Mouse (Mus musculus) limb, embryonic 14.5 days (tissue): ENCODE data around the gene Gm37240. TPM values are rescaled to one million over a fixed set of nuclear protein-coding genes. Genes with fewer than 3 reads are reported as not detected.

Experiments used
- ATAC-seq: fragments of 200-750 bp; cut with Nextera tagmentation; 2 replicates; pipeline ENCODE4 v1.8.0; 2017; ENCODE audit warnings: low read depth, moderate number of reproducible peaks, moderate TSS enrichment; ENCODE audit not compliant: low FRiP score
- DNase-seq: peaks from one replicate; pipeline ENCODE4 v3.0.0-alpha.2; 2015; ENCODE audit warnings: low spot score
- H3K27ac ChIP-seq: fragments of 300-500 bp; sonication (generic); replicated peaks from 2 replicates; pipeline ENCODE4 v1.5.1; 2014; ENCODE audit warnings: low read depth, mild to moderate bottlenecking, low read length, moderate library complexity, mixed read lengths
- H3K27me3 ChIP-seq: fragments of 300-500 bp; sonication (generic); 2 replicates; pipeline ENCODE4 v1.6.1; 2014; ENCODE audit warnings: low read length, mixed read lengths; ENCODE audit not compliant: control insufficient read depth, insufficient read depth
- H3K36me3 ChIP-seq: fragments of 300-500 bp; sonication (generic); 2 replicates; pipeline ENCODE4 v1.6.1; 2014; ENCODE audit warnings: mild to moderate bottlenecking, low read length, moderate library complexity, mixed read lengths; ENCODE audit not compliant: control insufficient read depth, insufficient read depth
- H3K4me1 ChIP-seq: fragments of 300-500 bp; sonication (generic); 2 replicates; pipeline ENCODE4 v1.6.1; 2014; ENCODE audit warnings: antibody characterized with exemption, low read length, mixed read lengths; ENCODE audit not compliant: control insufficient read depth, insufficient read depth
- H3K4me2 ChIP-seq: fragments of 300-500 bp; sonication (generic); replicated peaks from 2 replicates; pipeline ENCODE4 v1.6.1; 2014; ENCODE audit warnings: low read depth, mild to moderate bottlenecking, low read length, moderate library complexity; ENCODE audit not compliant: severe bottlenecking
- H3K4me3 ChIP-seq: fragments of 300-500 bp; sonication (generic); replicated peaks from 2 replicates; pipeline ENCODE4 v1.5.1; 2014; ENCODE audit warnings: low read length
- H3K9ac ChIP-seq: fragments of 300-500 bp; sonication (generic); 2 replicates; pipeline ENCODE4 v1.6.1; 2014; ENCODE audit warnings: mild to moderate bottlenecking, low read depth, low read length, moderate library complexity; ENCODE audit not compliant: severe bottlenecking
- H3K9me3 ChIP-seq: fragments of 300-500 bp; sonication (generic); 2 replicates; pipeline ENCODE4 v1.6.1; 2016; ENCODE audit warnings: low read length; ENCODE audit not compliant: control insufficient read depth
- POLR2A ChIP-seq: fragments of 200-500 bp; IDR thresholded peaks from 2 replicates; pipeline ENCODE4 v1.8.0; 2012; ENCODE audit warnings: inconsistent platforms, mild to moderate bottlenecking, moderate library complexity, borderline replicate concordance; ENCODE audit not compliant: insufficient read depth, insufficient read length; ENCODE audit errors: extremely low read depth
- WGBS: fragments of 180-500 bp; shearing (Covaris S2); extraction: QIAGEN DNeasy Blood & Tissue Kit; methylation state at CpG from one replicate; pipeline ENCODE4 v1.1.7; 2014; 5-methylcytosine and 5-hydroxymethylcytosine counted together
- polyA plus RNA-seq, 2 experiments: library from polyadenylated mRNA; depleted of rRNA in 1 of 2; stranded (reverse) in 1 of 2; unstranded in 1 of 2; fragments of >200 nt; fragmentation: Nextera tagmentation in 1 of 2; extraction: Ambion mirVana in 1 of 2; gene quantifications; 2 replicates each; pipeline versions ENCODE4 v1.2.1 to v1.2.3; 2012 to 2014

The Gm37240 gene
- polyA plus RNA-seq, 2 experiments = 2.0 to 13.4 TPM

- no peak overlapping the region for H3K27ac ChIP-seq
- ATAC-seq (peak; percentile 57; the same call in 1 of the 2 replicates), DNase-seq (peak; percentile 77)
- H3K4me1 ChIP-seq = no peaks in the 10 kb centered on the region
- H3K9me3 ChIP-seq = no peaks in the 10 kb centered on the region
- no peak overlapping the region for H3K4me2 ChIP-seq
- no peak overlapping the region for H3K9ac ChIP-seq
- TF ChIP-seq POLR2A = no peak
- 36% methylated on average over 7 of the region's 7 CpGs for WGBS
- H3K4me3 ChIP-seq = no peak overlapping the region
- H3K27me3 ChIP-seq = no peaks in the 10 kb centered on the region
- H3K36me3 ChIP-seq = no peaks in the 10 kb centered on the region
Measured at GRCm38 (mm10) chr3:85145568-85145967, 741.8 kb downstream of the Gm37240 start.

GRCm38 (mm10) chr3:85145076-85145475 is 742.2 kb downstream of the Gm37240 start:
- Histone ChIP-seq H3K4me1 (no peaks in the 10 kb centered on the region), H3K36me3 (no peaks in the 10 kb centered on the region), H3K4me3 (no peak overlapping the region), H3K9me3 (no peaks in the 10 kb centered on the region), H3K4me2 (no peak overlapping the region), H3K9ac (no peak overlapping the region), H3K27ac (no peak overlapping the region), H3K27me3 (no peaks in the 10 kb centered on the region)
- WGBS = 80% methylated on average over 4 of the region's 4 CpGs
- ATAC-seq (no peak), DNase-seq (no peak)
- TF ChIP-seq POLR2A = no peak

- DNase-seq (no peak), ATAC-seq (no peak)
- H3K4me2 ChIP-seq = no peak overlapping the region
- WGBS = 76% methylated on average over 3 of the region's 3 CpGs
- no peak overlapping the region for H3K9ac ChIP-seq
- no peaks in the 10 kb centered on the region for H3K4me1 ChIP-seq
- no peak overlapping the region for H3K4me3 ChIP-seq
- no peaks in the 10 kb centered on the region for H3K36me3 ChIP-seq
- H3K27me3 ChIP-seq = no peaks in the 10 kb centered on the region
- H3K27ac ChIP-seq = no peak overlapping the region
- no peak for TF ChIP-seq POLR2A
- H3K9me3 ChIP-seq = no peaks in the 10 kb centered on the region
Measured at GRCm38 (mm10) chr3:85144425-85144824, 742.9 kb downstream of the Gm37240 start.

- ATAC-seq = no peak
- no peak for TF ChIP-seq POLR2A
- H3K27me3 ChIP-seq = no peaks in the 10 kb centered on the region
- no peaks in the 10 kb centered on the region for H3K9me3 ChIP-seq
- no peak overlapping the region for H3K9ac ChIP-seq
- no peak overlapping the region for H3K27ac ChIP-seq
- no peak overlapping the region for H3K4me2 ChIP-seq
- no peaks in the 10 kb centered on the region for H3K36me3 ChIP-seq
- 49% methylated on average over 7 of the region's 7 CpGs for WGBS
- H3K4me3 ChIP-seq = no peak overlapping the region
- no peak for DNase-seq
- H3K4me1 ChIP-seq = no peaks in the 10 kb centered on the region
Measured at GRCm38 (mm10) chr3:85140488-85140887, 746.8 kb downstream of the Gm37240 start.

GRCm38 (mm10) chr3:85138407-85138806 is 748.9 kb downstream of the Gm37240 start:
- Histone ChIP-seq H3K27me3 (no peaks in the 10 kb centered on the region), H3K4me2 (no peak overlapping the region), H3K4me3 (no peak overlapping the region), H3K9me3 (no peaks in the 10 kb centered on the region), H3K27ac (no peak overlapping the region), H3K9ac (no peak overlapping the region), H3K4me1 (no peaks in the 10 kb centered on the region), H3K36me3 (no peaks in the 10 kb centered on the region)
- no peak for DNase-seq
- ATAC-seq = no peak
- WGBS = 69% methylated on average over 2 of the region's 2 CpGs
- no peak for TF ChIP-seq POLR2A

- Histone ChIP-seq H3K27ac (no peak overlapping the region), H3K4me3 (no peak overlapping the region), H3K4me2 (no peak overlapping the region), H3K9me3 (no peaks in the 10 kb centered on the region), H3K27me3 (no peaks in the 10 kb centered on the region), H3K36me3 (no peaks in the 10 kb centered on the region), H3K9ac (no peak overlapping the region), H3K4me1 (no peaks in the 10 kb centered on the region)
- ATAC-seq (no peak), DNase-seq (no peak)
- 79% methylated on average over 4 of the region's 4 CpGs for WGBS
- TF ChIP-seq POLR2A = no peak
Measured at GRCm38 (mm10) chr3:85133561-85133960, 753.8 kb downstream of the Gm37240 start.
